Mouse (Mus musculus): ENCODE data around the gene Ccr1.

Ccr1 gene

DNA sequence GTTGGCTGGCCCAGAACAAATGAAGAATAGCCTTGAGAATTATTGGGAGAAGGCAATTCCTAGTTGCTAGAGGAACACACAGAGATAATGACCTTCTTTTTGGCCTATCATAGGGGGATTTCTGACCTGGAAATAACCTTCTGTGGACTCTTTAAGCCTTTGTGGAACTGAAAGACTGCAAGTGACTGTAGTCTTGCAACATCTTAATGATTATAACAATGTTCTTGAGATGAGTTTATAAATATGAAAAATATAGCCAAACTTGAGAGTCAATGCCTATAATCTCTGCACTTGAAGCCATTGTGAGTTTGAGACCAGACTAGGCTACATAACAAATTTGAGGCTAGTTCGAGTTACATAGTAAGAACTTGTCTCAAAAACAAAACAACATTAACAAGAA is 11.6 kb downstream of the Ccr1 start:
- DNase-seq (ENCODE audit: low read depth, low spot score): no peak

DNA sequence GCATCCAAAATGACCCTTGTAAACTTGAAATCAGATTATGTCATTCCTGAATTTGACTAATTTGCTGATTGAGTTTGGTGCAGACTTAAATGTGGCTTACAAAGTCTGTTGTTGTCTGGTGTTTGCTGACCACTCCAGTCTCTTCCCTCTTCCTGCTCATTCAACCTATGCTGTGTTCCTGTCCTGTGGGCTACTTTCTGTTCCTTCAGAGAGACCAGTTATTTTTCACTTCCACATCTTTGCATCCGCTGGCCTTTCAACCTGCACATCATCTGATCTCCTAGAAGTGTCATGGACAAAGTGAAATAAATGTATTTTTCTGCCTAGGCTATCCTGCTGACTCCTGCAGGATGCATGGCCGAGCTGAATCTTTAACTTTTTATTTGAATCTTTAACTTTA is 14.9 kb downstream of the Ccr1 start:
- DNase-seq (ENCODE audit: low read depth, low spot score): peak; percentile 28

DNA sequence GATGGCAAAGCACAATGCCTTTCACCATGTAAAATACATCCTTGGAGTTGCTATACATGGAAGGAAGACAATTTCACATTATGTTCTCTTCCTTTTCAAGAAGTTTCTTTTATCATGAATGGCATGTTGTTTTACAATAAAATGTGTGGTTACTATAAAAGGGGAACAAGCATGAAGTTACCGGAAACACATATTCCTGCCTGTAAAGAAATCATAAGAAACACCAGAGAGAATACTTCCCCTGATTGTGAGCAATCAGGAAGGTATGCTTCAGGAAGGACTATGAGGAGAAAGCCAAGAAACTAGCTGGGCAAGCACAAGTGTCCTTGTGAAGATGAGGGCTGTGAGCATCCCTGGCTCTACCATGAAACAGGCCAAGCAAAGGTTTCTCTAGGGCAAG is 17.3 kb downstream of the Ccr1 start:
- no peak for DNase-seq (ENCODE audit: low read depth, low spot score)

- peak; percentile 13 for DNase-seq (ENCODE audit: low read depth, low spot score)
Measured at GRCm38 (mm10) chr9:123949432-123949831, 19.1 kb downstream of the Ccr1 start.

- DNase-seq (ENCODE audit: low read depth, low spot score): no peak
Measured at GRCm38 (mm10) chr9:123947815-123948214, 20.7 kb downstream of the Ccr1 start.

GRCm38 (mm10) chr9:123942025-123942424 is 26.5 kb downstream of the Ccr1 start:
- DNase-seq (ENCODE audit: low read depth, low spot score): peak; percentile 25

- DNase-seq (ENCODE audit: low read depth, low spot score): peak; percentile 44
Measured at GRCm38 (mm10) chr9:123941316-123941715, 27.2 kb downstream of the Ccr1 start.

- no peak for DNase-seq (ENCODE audit: low read depth, low spot score)
Measured at GRCm38 (mm10) chr9:123940628-123941027, 27.9 kb downstream of the Ccr1 start.

GRCm38 (mm10) chr9:123940168-123940567 is 28.3 kb downstream of the Ccr1 start:
- DNase-seq (ENCODE audit: low read depth, low spot score): no peak

DNA sequence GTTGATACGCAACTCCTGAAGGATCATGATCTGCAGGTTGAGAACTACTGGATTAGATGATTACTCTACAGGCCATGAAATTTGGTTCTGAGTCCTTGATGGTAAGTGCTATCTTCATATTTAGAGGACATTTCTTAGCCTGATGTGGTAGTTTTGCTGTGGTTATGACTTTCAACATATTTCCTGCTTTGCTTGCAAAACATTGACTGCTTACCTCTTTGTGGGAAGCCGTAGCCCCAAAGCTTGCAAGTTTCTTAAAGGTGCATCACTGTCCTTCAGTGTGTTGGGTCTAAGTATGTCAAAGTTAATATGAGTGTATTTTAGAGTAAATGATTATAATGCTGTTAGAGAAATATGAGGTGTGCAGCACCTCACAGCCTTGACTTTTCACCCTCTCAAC is 30.5 kb downstream of the Ccr1 start:
- no peak for DNase-seq (ENCODE audit: low read depth, low spot score)

DNA sequence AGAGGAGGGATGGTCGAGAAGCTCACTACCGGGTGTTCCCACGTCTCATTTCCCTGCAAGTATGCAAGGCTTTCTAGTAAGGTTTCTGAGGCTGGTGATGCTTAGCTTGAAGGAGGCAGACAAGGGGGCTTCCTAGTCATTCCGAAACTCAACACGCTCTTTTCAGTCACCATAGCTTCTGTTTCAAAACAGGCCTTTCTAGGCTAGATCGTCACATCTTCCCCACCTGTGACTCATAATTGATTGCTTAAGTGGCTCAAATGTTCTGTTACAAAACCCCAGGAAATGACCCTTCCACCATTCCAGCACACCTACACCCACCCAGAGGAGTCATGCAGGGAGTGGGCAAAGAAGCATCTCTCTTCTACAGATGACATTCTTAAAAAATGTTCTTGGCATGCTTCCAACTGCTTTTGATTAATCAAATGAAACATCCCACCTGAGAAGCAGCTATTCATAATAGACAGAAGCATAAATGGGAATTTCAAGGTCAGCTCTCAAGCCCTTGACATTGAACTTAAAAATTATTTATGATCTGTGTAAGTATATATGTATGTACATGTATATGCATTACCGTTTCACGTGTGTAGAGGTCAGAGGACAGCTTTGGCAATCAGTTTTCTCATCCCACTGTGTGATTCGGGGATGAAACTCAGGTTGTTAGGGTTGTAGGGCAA is 31.8 kb downstream of the Ccr1 start:
- DNase-seq (ENCODE audit: low read depth, low spot score): no peak

DNA sequence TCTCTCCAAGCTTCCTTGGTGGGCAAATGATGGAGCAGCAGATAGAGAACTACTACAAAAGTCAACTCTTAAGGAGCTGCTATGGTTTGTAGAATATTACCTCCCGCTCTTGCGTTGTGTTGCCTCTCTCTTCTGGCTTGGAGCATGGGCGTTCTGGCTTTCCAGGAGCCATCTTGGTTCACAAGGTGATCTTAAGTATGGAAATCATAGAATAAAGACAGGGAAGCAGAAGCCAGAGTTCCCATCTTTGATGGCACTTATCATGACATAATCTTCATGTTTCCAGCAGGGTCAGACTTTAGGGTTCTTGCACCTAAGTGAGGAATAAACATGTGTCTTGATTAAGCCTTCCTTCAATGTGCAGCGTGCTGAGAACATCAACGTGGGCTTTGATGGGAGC is 32.7 kb downstream of the Ccr1 start:
- no peak for DNase-seq (ENCODE audit: low read depth, low spot score)

- peak; percentile 15 for DNase-seq (ENCODE audit: low read depth, low spot score)
Measured at GRCm38 (mm10) chr9:123935346-123935745, 33.1 kb downstream of the Ccr1 start.

- DNase-seq (ENCODE audit: low read depth, low spot score): no peak
Measured at GRCm38 (mm10) chr9:123933716-123934445, 34.6 kb downstream of the Ccr1 start.

DNA sequence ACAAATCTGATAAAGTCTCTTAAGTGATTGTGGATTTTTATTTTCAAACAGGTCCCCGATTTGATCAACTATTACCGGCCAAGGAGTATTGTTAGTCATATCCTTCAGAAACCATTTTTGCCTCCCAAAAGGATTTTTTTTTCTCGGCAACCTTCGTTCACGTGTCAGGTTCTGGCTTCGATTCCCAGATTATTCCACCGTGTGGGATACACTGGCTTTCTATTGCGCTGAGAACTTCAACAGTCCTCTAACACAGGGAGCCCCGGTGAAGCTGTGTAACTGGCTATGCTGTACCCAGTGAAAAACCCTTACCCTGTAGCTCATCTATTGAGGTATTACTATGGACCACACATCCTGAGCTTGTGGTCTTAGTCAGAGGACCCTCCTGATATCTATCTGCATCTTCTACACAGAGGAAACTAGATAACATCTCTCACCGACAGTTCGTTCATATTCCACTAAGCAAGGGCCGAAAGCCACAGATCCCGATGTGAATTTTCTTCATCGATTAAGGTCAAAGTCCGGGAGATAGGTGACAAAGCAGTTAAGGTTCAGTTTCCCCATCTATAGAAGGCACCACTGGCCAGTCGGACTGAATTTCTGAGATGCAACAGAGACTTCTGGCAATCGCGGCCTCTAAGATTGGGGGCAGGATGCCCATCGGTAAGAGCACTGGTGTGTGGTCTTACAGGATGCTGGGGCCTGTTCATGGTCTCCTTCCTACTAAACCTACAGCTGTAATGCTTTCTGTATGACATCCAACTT is 35.4 kb downstream of the Ccr1 start:
- DNase-seq (ENCODE audit: low read depth, low spot score): no peak

- DNase-seq (ENCODE audit: low read depth, low spot score): peak; percentile 60
Measured at GRCm38 (mm10) chr9:123931761-123932700, 36.5 kb downstream of the Ccr1 start.

GRCm38 (mm10) chr9:123930926-123931325 is 37.6 kb downstream of the Ccr1 start:
- DNase-seq (ENCODE audit: low read depth, low spot score): no peak

DNA sequence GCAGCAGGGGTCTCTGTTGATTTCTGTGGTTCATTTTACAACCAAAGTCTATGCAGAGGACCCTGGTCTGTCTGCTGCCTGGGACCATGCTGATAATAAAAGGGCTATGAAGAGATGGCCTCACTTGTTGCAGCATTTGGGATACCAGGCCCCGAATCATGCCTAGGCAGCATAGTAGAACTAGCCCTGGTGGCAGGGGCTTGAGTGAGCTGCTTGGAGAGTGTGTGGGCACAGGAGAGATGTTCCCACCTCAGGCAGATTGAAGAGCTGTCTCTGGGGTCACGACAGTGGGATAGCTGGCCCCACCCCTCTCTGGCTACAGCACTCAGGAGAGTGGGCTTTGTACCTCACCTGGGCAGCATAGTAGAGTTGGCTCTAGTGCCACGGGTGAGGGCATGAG is 38.0 kb downstream of the Ccr1 start:
- no peak for DNase-seq (ENCODE audit: low read depth, low spot score)

- peak; percentile 12 for DNase-seq (ENCODE audit: low read depth, low spot score)
Measured at GRCm38 (mm10) chr9:123929936-123930335, 38.6 kb downstream of the Ccr1 start.

DNA sequence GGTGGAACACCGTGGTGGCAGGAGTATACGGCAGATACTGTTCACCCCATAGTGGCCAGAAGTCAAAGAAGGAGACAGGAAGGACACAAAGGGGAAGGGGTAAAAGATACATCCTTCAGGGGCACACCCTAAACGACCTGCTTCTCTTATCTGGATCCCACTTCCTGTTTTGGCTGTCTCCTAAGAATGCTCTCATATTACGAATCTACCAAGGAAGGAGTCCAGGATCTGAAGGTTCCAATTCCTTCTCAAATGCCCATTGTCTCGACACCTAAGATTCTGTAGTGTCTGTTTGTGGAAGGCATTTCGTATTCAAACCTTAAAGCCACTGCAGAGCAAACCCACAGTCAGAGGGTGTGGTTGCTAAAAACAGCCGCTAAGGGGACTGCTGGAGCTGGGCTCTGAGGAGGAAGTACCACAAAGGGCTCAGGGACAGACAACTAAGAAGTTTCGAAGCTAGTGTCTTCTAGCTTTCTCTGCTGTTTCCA is 39.7 kb downstream of the Ccr1 start:
- peak; percentile 39 for DNase-seq (ENCODE audit: low read depth, low spot score)

- peak; percentile 20 for DNase-seq (ENCODE audit: low read depth, low spot score)
Measured at GRCm38 (mm10) chr9:123928118-123928758, 40.3 kb downstream of the Ccr1 start.
